ENCODE assay signal across 11 mouse cellular contexts in genomic region chr16:76532142-76532927, GRCm38 (mm10).
DNase-seq lines count a peak whose midpoint lies in the region; ATAC-seq lines count a peak whose summit lies in the region.
"Had no signal": no experiment of that assay in that cellular context is flagged by ENCODE, and none has a peak within 500 bp of the region (broad histone marks: within the 10 kb centered on the region; RNA-seq: fewer than 3 reads in every experiment).

No protein-coding gene starts in this region.

- H3K36me3 ChIP-seq in forebrain, embryonic 10.5 days (replicated peaks) = no peaks in the 10 kb centered on the region
- no peaks in the 10 kb centered on the region for H3K36me3 ChIP-seq in forebrain, embryonic 15.5 days
- H3K36me3 ChIP-seq in lung, embryonic 16.5 days (ENCODE audit: control insufficient read depth, insufficient read depth, low read length) = no peaks in the 10 kb centered on the region
- H3K36me3 ChIP-seq: embryonic facial prominence, embryonic 13.5 days had no signal

- no peak overlapping the region for H3K9ac ChIP-seq in forebrain, embryonic 15.5 days (replicated peaks)
- no peak overlapping the region for H3K9ac ChIP-seq in lung, embryonic 16.5 days (ENCODE audit: low read length)
- H3K9ac ChIP-seq: embryonic facial prominence, embryonic 13.5 days had no signal

- ATAC-seq in forebrain, embryonic 15.5 days (replicated peaks) = no peak
- ATAC-seq in hematopoietic stem cell, adult 5-6 weeks (replicated peaks in 1 of 2; ENCODE audit: insufficient read depth in 1 of 2, low FRiP score in 2 of 2, low TSS enrichment in 1 of 2, low read depth in 1 of 2, poor library complexity in 2 of 2, severe bottlenecking in 2 of 2) = peak; percentile 20 to 41; a peak in 3 of 4 replicates
- ATAC-seq in lung, embryonic 16.5 days (ENCODE audit: low read depth) = peak; percentile 83

- peaks cover 7% of the 10 kb centered on the region; the same call in 1 of the 2 replicates for H3K4me1 ChIP-seq in forebrain, embryonic 10.5 days
- no peaks in the 10 kb centered on the region for H3K4me1 ChIP-seq in forebrain, embryonic 15.5 days
- 0 out of 2 replicates have a peak, but pooled peaks cover 2% of the 10 kb centered on the region for H3K4me1 ChIP-seq in lung, embryonic 16.5 days (replicated peaks; ENCODE audit: control insufficient read depth, insufficient read depth, low read length)

- H3K27me3 ChIP-seq in forebrain, embryonic 10.5 days (ENCODE audit: poor library complexity, severe bottlenecking) = no peaks in the 10 kb centered on the region
- no peaks in the 10 kb centered on the region for H3K27me3 ChIP-seq in forebrain, embryonic 15.5 days
- H3K27me3 ChIP-seq in lung, embryonic 16.5 days (ENCODE audit: control insufficient read depth, insufficient read depth, low read depth, low read length) = no peaks in the 10 kb centered on the region
- H3K27me3 ChIP-seq: embryonic facial prominence, embryonic 13.5 days had no signal

- peak overlapping the region; percentile 59; the same call in 1 of the 2 replicates for H3K27ac ChIP-seq in forebrain, embryonic 10.5 days
- no peak overlapping the region for H3K27ac ChIP-seq in forebrain, embryonic 15.5 days (replicated peaks)
- H3K27ac ChIP-seq in lung, embryonic 16.5 days (ENCODE audit: low read length) = peak overlapping the region; percentile 34
- H3K27ac ChIP-seq: embryonic facial prominence, embryonic 13.5 days had no signal

- no peak overlapping the region for H3K4me2 ChIP-seq in forebrain, embryonic 15.5 days (replicated peaks)
- H3K4me2 ChIP-seq in lung, embryonic 16.5 days (ENCODE audit: low read depth, low read length) = peak overlapping the region; percentile 29
- H3K4me2 ChIP-seq: embryonic facial prominence, embryonic 13.5 days had no signal

- H3K9me3 ChIP-seq in forebrain, embryonic 10.5 days = no peaks in the 10 kb centered on the region
- H3K9me3 ChIP-seq in forebrain, embryonic 15.5 days = no peaks in the 10 kb centered on the region
- H3K9me3 ChIP-seq in lung, embryonic 16.5 days (ENCODE audit: control insufficient read depth, low read length) = no peaks in the 10 kb centered on the region
- H3K9me3 ChIP-seq: embryonic facial prominence, embryonic 13.5 days had no signal

- no peak for DNase-seq in forebrain, embryonic 10.5 days (ENCODE audit: extremely low spot score, low spot score)
- DNase-seq in CD4-positive, CD25-positive, alpha-beta regulatory T cell, adult 2 months (ENCODE audit: low read depth, low spot score) = peak; percentile 25
- no peak for DNase-seq in gastrocnemius, postnatal 36 days
- DNase-seq in heart, adult 9 months (ENCODE audit: low spot score in 2 of 2) = no peak
- no peak for DNase-seq in layer of hippocampus, adult 8-10 months (ENCODE audit: low spot score in 2 of 2)
- DNase-seq: midbrain, embryonic 14.5 days; right cerebral cortex, postnatal 4 days had no signal

- WGBS in forebrain, embryonic 10.5 days = 74% methylated on average over 19 of the region's 19 CpGs
- 85% methylated on average over 19 of the region's 19 CpGs for WGBS in forebrain, embryonic 15.5 days
- 28% methylated on average over 19 of the region's 19 CpGs for WGBS in lung, embryonic 16.5 days

- intact Hi-C loops in gastrocnemius, postnatal 36 days (cut with DNase I) = no loop called here

- H3K4me3 ChIP-seq in forebrain, embryonic 10.5 days = no peak overlapping the region
- H3K4me3 ChIP-seq in forebrain, embryonic 15.5 days = no peak overlapping the region
- no peak overlapping the region for H3K4me3 ChIP-seq in lung, embryonic 16.5 days (ENCODE audit: low read length)
- H3K4me3 ChIP-seq: embryonic facial prominence, embryonic 13.5 days had no signal
